Mouse (Mus musculus): Measurements from ENCODE around the gene Rasip1.

DNA sequence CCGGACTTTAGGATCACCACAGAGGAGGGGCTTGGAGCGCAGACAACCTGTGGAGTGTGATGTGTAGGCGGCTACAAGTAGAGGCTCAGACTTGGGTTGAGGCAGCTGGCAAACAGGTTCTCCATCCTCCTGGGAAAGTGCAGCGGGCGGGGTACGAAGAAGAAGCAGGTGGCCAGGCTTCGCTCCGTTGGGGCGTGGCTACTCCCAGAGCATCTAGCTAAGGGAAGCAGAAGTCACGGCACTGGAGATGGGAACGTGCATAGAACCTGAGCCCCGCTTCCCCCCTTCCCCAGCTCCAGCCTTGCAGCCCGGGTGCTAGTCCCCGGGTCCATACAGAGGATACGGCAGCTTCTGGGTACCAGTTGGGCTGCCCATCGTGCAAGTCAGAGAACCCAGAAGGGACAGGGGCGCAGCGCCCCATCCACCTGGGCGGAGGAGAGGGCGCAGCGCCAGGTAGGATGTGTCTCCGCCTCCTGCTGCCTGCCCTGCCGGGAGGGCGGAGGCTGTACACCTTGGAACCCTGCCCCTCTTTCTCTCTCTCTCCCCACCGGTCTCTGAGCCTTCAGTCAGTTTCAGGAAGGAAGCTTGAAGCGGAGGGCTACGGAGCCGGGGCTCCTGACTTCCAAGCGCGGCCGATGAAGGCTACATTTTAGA, 10.1 kb upstream of the Rasip1 start, which contains the start of gene Fut1:
- TF ChIP-seq CTCF (IDR thresholded peaks at IDR 0.05; ENCODE audit: borderline replicate concordance, insufficient read depth, low read length) (no peak), POLR2A (IDR thresholded peaks at IDR 0.05; ENCODE audit: low read depth, low read length) (no peak)
